Comparison of ENCODE assay signal across 27 mouse cellular contexts in genomic region chr13:25143066-25143465, GRCm38 (mm10).
"Had no signal": no experiment of that assay in that cellular context is flagged by ENCODE, and none has a peak within 500 bp of the region (broad histone marks: within the 10 kb centered on the region; RNA-seq: fewer than 3 reads in every experiment).

No protein-coding gene starts in this region.

- H3K27ac ChIP-seq: embryonic facial prominence, embryonic 10.5 days; embryonic facial prominence, embryonic 12.5 days; embryonic facial prominence, embryonic 13.5 days; embryonic facial prominence, embryonic 15.5 days; forebrain, embryonic 10.5 days; forebrain, embryonic 12.5 days; forebrain, embryonic 13.5 days; forebrain, embryonic 15.5 days; heart, adult 2 months had no signal

- H3K4me2 ChIP-seq: embryonic facial prominence, embryonic 12.5 days; embryonic facial prominence, embryonic 13.5 days; embryonic facial prominence, embryonic 15.5 days; forebrain, embryonic 12.5 days; forebrain, embryonic 13.5 days; forebrain, embryonic 15.5 days had no signal

- H3K4me1 ChIP-seq: embryonic facial prominence, embryonic 10.5 days; embryonic facial prominence, embryonic 12.5 days; embryonic facial prominence, embryonic 13.5 days; embryonic facial prominence, embryonic 15.5 days; forebrain, embryonic 10.5 days; forebrain, embryonic 12.5 days; forebrain, embryonic 13.5 days; forebrain, embryonic 15.5 days had no signal

- ATAC-seq: forebrain, embryonic 13.5 days; forebrain, embryonic 14.5 days; forebrain, embryonic 15.5 days; forebrain, embryonic 16.5 days; forebrain, postnatal 0 days had no signal

- H3K4me3 ChIP-seq: embryonic facial prominence, embryonic 10.5 days; embryonic facial prominence, embryonic 12.5 days; embryonic facial prominence, embryonic 13.5 days; embryonic facial prominence, embryonic 15.5 days; erythroblast, embryonic 14.5 days; forebrain, embryonic 10.5 days; forebrain, embryonic 12.5 days; forebrain, embryonic 13.5 days; forebrain, embryonic 15.5 days; heart, adult 2 months had no signal

- H3K9ac ChIP-seq: embryonic facial prominence, embryonic 12.5 days; embryonic facial prominence, embryonic 13.5 days; embryonic facial prominence, embryonic 15.5 days; forebrain, embryonic 12.5 days; forebrain, embryonic 13.5 days; forebrain, embryonic 15.5 days; forebrain, postnatal 0 days had no signal

- H3K27me3 ChIP-seq: embryonic facial prominence, embryonic 12.5 days; embryonic facial prominence, embryonic 13.5 days; embryonic facial prominence, embryonic 15.5 days; forebrain, embryonic 12.5 days; forebrain, embryonic 13.5 days; forebrain, embryonic 15.5 days had no signal

- H3K9me3 ChIP-seq: embryonic facial prominence, embryonic 10.5 days; embryonic facial prominence, embryonic 12.5 days; embryonic facial prominence, embryonic 13.5 days; embryonic facial prominence, embryonic 15.5 days; forebrain, embryonic 10.5 days; forebrain, embryonic 12.5 days; forebrain, embryonic 13.5 days; forebrain, embryonic 15.5 days had no signal

- DNase-seq: cerebellum, adult 2 months; cerebellum, adult 8-10 months; cerebellum, adult 9-10 months; cerebellum, adult 9-11 months; cerebellum, postnatal 10 days; cerebellum, postnatal 14 days; cerebellum, postnatal 25 days; cerebellum, postnatal 36 days; embryo, embryonic 11 days; forebrain, postnatal 0 days; gastrocnemius, postnatal 10 days; gastrocnemius, postnatal 14 days; gastrocnemius, postnatal 36 days; heart, adult 11 months; heart, adult 18-20 months; heart, adult 2 months had no signal

- H3K36me3 ChIP-seq: embryonic facial prominence, embryonic 10.5 days; embryonic facial prominence, embryonic 12.5 days; embryonic facial prominence, embryonic 13.5 days; embryonic facial prominence, embryonic 15.5 days; forebrain, embryonic 10.5 days; forebrain, embryonic 12.5 days; forebrain, embryonic 15.5 days had no signal
